17 mouse cellular contexts compared by ENCODE assay signal in genomic region chr7:105519771-105520170, GRCm38 (mm10). TPM values are rescaled to one million over a fixed set of nuclear protein-coding genes. Genes with fewer than 3 reads are reported as not detected.
DNase-seq lines count a peak whose midpoint lies in the region; TF ChIP-seq lines count a peak whose summit lies in the region.
"Had no signal": no experiment of that assay in that cellular context is flagged by ENCODE, and none has a peak within 500 bp of the region (broad histone marks: within the 10 kb centered on the region; RNA-seq: fewer than 3 reads in every experiment).

No protein-coding gene starts in this region.

- TF ChIP-seq POLR2A in olfactory bulb, adult 2 months (IDR thresholded peaks at IDR 0.05; ENCODE audit: insufficient read depth, low read depth, low read length), result no peak

- TF ChIP-seq CTCF in olfactory bulb, adult 2 months (IDR thresholded peaks at IDR 0.05; ENCODE audit: insufficient read depth, low read depth, low read length), result no peak

- H3K4me1 ChIP-seq in olfactory bulb, adult 2 months (ENCODE audit: control insufficient read depth, insufficient read depth, low read length), result peaks cover 7% of the 10 kb centered on the region
- H3K4me1 ChIP-seq: heart, embryonic 15.5 days; intestine, embryonic 15.5 days had no signal

- H3K27ac ChIP-seq in olfactory bulb, adult 2 months (ENCODE audit: insufficient read depth, low read depth, low read length), result peak overlapping the region; percentile 62
- H3K27ac ChIP-seq: embryonic facial prominence, embryonic 10.5 days; forebrain, embryonic 12.5 days; gastrocnemius, adult 2 months; heart, embryonic 15.5 days; hindbrain, embryonic 13.5 days; intestine, embryonic 15.5 days had no signal

- 55% methylated on average over 2 of the region's 2 CpGs for WGBS in olfactory bulb, adult 2 months

- intact Hi-C loops in left cerebral cortex, postnatal 14 days (cut with DNase I), result loop anchor here (5.0 kb wide), 2 partner anchors 37 to 107 kb away; partner anchors contain the start of gene Cavin3
- intact Hi-C loops in left cerebral cortex, postnatal 36 days (cut with DNase I), result loop anchor here (2.0 to 5.0 kb wide), 3 partner anchors 33 to 347 kb away; no protein-coding TSS in a partner anchor

- DNase-seq in left cerebral cortex, postnatal 14 days (ENCODE audit: low spot score in 2 of 2), result peak; percentile 42 to 51
- no peak for DNase-seq in left cerebral cortex, postnatal 36 days (ENCODE audit: low spot score in 2 of 2)
- DNase-seq in 3T3-L1 (ENCODE audit: low read depth, low spot score), result peak; percentile 9
- DNase-seq in Muller cell, postnatal 12 days (ENCODE audit: inconsistent ontology term), result peak; percentile 51
- no peak for DNase-seq in urinary bladder, postnatal 4 days (ENCODE audit: low spot score in 2 of 2)
- no peak for DNase-seq in kidney, postnatal 25 days
- DNase-seq: B cell, adult 2 months; gastrocnemius, adult 2 months; gastrocnemius, postnatal 36 days; heart, postnatal 14 days had no signal

- H3K4me3 ChIP-seq in olfactory bulb, adult 2 months (ENCODE audit: insufficient read depth, low read depth, low read length), result no peak overlapping the region
- H3K4me3 ChIP-seq: embryonic facial prominence, embryonic 10.5 days; forebrain, embryonic 12.5 days; gastrocnemius, adult 2 months; heart, embryonic 15.5 days; hindbrain, embryonic 13.5 days; intestine, embryonic 15.5 days had no signal

RNA-seq across cellular contexts. Expression of gene Smpd1, which starts 34.4 kb away (rescaled TPM):
- total RNA-seq in left cerebral cortex, postnatal 14 days (2021), result 100 to 1,000 TPM; 111 to 112 TPM
- total RNA-seq in left cerebral cortex, postnatal 36 days (2021), result 100 to 1,000 TPM in 1 of 2 experiments, 10 to 100 TPM in 1; 97.4 to 114 TPM
- polyA plus RNA-seq in olfactory bulb, adult 2 months (2012; ENCODE audit: insufficient read depth, insufficient read length, low replicate concordance, missing spikeins), result not detected in 2 replicates

RNA-seq across cellular contexts. Expression of gene Cavin3, which starts 37.7 kb away (rescaled TPM):
- total RNA-seq in left cerebral cortex, postnatal 14 days (2021), result 10 to 100 TPM; 19.0 to 21.1 TPM
- total RNA-seq in left cerebral cortex, postnatal 36 days (2021), result 10 to 100 TPM; 17.6 to 21.0 TPM
- polyA plus RNA-seq in olfactory bulb, adult 2 months (2012; ENCODE audit: insufficient read depth, insufficient read length, low replicate concordance, missing spikeins), result not detected in 2 replicates
- total RNA-seq: G1E had no signal
- polyA plus RNA-seq: G1E had no signal

Comparison
In these comparisons a context has a peak if more than half of its experiments do, and no peak if none do; other contexts are left out.
1. DNase-seq: peak in left cerebral cortex, postnatal 14 days (2 of 2), 3T3-L1 (single experiment) and Muller cell, postnatal 12 days (single experiment); none in left cerebral cortex, postnatal 36 days (0 of 2), urinary bladder, postnatal 4 days (0 of 2) and kidney, postnatal 25 days (0 of 2).